Mouse (Mus musculus) limb, embryonic 13.5 days (tissue): ENCODE measurements around the gene Cym. TPM values are rescaled to one million over a fixed set of nuclear protein-coding genes. Genes with fewer than 3 reads are reported as not detected.

ENCODE experiments used
- polyA plus RNA-seq: library from polyadenylated mRNA; unstranded; fragments of >200 nt; fragmentation: Nextera tagmentation; extraction: Ambion mirVana; gene quantifications from 2 replicates; pipeline ENCODE4 v1.2.1, GENCODE M21; 2015

Gene Cym
- polyA plus RNA-seq, 1 experiment from 2014 or later: not detected

Other genes with a start within 250 kb of the Cym start
- gene Kcna3, start 185.6 kb downstream of the Cym start, polyA plus RNA-seq: 1.6 TPM in 2 replicates
- gene Kcna2, start 120.6 kb downstream of the Cym start, polyA plus RNA-seq: 0.08 and 0.10 TPM in 2 replicates
- not detected in 2 replicates for gene Kcna10, start 38.7 kb downstream of the Cym start, polyA plus RNA-seq
- not detected in 2 replicates for gene A630076J17Rik, start 8.9 kb upstream of the Cym start, polyA plus RNA-seq
- 0.08 TPM in 2 replicates for gene Prok1, start 18.0 kb upstream of the Cym start, polyA plus RNA-seq
- 184 and 190 TPM in 2 replicates for gene Lamtor5, start 57.1 kb upstream of the Cym start, polyA plus RNA-seq
- gene Slc16a4, start 69.5 kb upstream of the Cym start, polyA plus RNA-seq: 10.6 and 11.0 TPM in 2 replicates
- gene Rbm15, start 111.9 kb upstream of the Cym start, polyA plus RNA-seq: 16.5 and 16.8 TPM in 2 replicates
- gene Kcnc4, start 237.8 kb upstream of the Cym start, polyA plus RNA-seq: 0.18 and 0.36 TPM in 2 replicates